Mouse (Mus musculus): ENCODE measurements around the gene Nfkbib.

GRCm38 (mm10) chr7:28769414-28769958 lies 2.2 kb upstream of the Nfkbib start:
- TF ChIP-seq CTCF (conservative IDR thresholded peaks at IDR 0.05; ENCODE audit: insufficient read depth, insufficient read length, low read depth, low read length), result no peak
- TF ChIP-seq POLR2A (IDR thresholded peaks at IDR 0.05; ENCODE audit: low read depth, low read length), result no peak
